Mouse (Mus musculus) forebrain, embryonic 13.5 days (tissue): ENCODE measurements around the gene Lamtor4. TPM values are rescaled to one million over a fixed set of nuclear protein-coding genes. Genes with fewer than 3 reads are reported as not detected.
A peak's percentile ranks its signal among the peaks of the same experiment; 100 is the strongest.

Source experiments
- ATAC-seq: fragments of 200-750 bp; cut with Nextera tagmentation; 2 replicates; pipeline ENCODE4 v1.8.0; 2017
- H3K27ac ChIP-seq: fragments of 300-500 bp; sonication (generic); 2 replicates; pipeline ENCODE4 v1.5.1; 2015; ENCODE audit warnings: inconsistent platforms, mild to moderate bottlenecking, moderate library complexity
- H3K27me3 ChIP-seq: fragments of 300-500 bp; sonication (generic); 2 replicates; pipeline ENCODE4 v1.6.1; 2015; ENCODE audit warnings: mild to moderate bottlenecking, inconsistent platforms
- H3K36me3 ChIP-seq: fragments of 300-500 bp; sonication (generic); 2 replicates; pipeline ENCODE4 v1.6.1; 2015; ENCODE audit warnings: mild to moderate bottlenecking, inconsistent platforms; ENCODE audit not compliant: poor library complexity, severe bottlenecking
- H3K4me1 ChIP-seq: fragments of 300-500 bp; sonication (generic); 2 replicates; pipeline ENCODE4 v1.6.1; 2015; ENCODE audit warnings: inconsistent platforms
- H3K4me2 ChIP-seq: fragments of 300-500 bp; sonication (generic); 2 replicates; pipeline ENCODE4 v1.6.1; 2015; ENCODE audit warnings: inconsistent platforms, mild to moderate bottlenecking, moderate library complexity
- H3K4me3 ChIP-seq: fragments of 300-500 bp; sonication (generic); 2 replicates; pipeline ENCODE4 v1.5.1; 2015; ENCODE audit warnings: mild to moderate bottlenecking, inconsistent platforms
- H3K9ac ChIP-seq: fragments of 300-500 bp; sonication (generic); 2 replicates; pipeline ENCODE4 v1.6.1; 2015; ENCODE audit warnings: mild to moderate bottlenecking, inconsistent platforms
- H3K9me3 ChIP-seq: fragments of 300-500 bp; sonication (generic); replicated peaks from 2 replicates; pipeline ENCODE4 v1.6.1; 2016; ENCODE audit warnings: inconsistent platforms
- WGBS: fragments of 180-500 bp; shearing (Covaris S2); methylation state at CpG from one replicate; pipeline ENCODE4 v1.1.7; 2015; 5-methylcytosine and 5-hydroxymethylcytosine counted together
- polyA plus RNA-seq: library from polyadenylated mRNA; unstranded; fragments of >200 nt; fragmentation: Nextera tagmentation; extraction: Ambion mirVana; gene quantifications from 2 replicates; pipeline ENCODE4 v1.2.1, GENCODE M21; 2015

Lamtor4 gene
- polyA plus RNA-seq, 1 experiment from 2014 or later: 67.4 TPM

DNA sequence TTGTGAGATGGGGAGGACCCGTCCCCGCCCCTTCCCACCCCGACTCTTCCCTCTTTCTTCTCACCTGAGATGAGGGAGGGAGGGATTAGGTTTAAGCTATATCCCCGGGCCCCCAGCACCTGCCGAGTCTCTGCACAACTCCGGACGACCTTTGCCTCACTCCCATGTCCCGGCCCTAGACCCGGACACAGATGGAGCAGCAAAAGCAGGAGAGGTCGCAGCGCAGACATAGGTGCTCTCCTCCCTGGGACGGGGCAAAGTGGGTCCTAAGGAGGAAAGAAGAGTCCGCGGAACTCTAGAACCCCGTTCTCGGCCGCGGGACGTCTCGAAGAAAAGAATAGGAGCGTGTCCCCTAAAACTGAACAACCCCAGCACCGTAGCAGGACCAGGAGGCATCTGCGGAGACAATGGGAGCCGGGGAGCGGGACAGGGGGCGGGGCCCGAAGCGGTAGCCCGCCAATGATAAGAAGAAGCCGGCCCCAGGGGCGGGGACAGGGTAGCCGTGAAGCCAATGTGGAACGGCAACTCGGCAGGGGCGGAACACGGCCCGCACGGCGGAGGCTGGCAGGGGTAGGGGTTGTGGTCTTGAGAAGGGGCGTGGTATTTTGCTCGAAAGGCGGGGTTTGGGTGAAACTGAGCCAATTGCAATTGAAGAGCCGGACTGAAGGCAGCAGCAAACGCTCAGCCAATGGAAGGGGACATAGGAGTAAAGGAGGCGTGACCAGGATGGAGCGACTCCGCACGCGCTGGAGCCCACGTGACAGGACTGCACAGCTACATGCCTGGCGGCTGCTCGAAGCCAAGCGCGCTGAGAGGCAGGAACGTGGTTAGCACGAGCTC is 24.5 kb downstream of the Lamtor4 start, which contains the start of the genes Gm43720, Gpc2 and Stag3:
Gm43720 (minus strand) TSS at position 374 of the 840 bp plus-strand sequence.
Gpc2 (minus strand) TSS at position 421 of the 840 bp plus-strand sequence.
Stag3 (plus strand) TSS at position 656 of the 840 bp plus-strand sequence.
- H3K27ac ChIP-seq: peak within 1 kb of the TSS; percentile 81
- WGBS: under 1% methylated on average over 56 of the region's 56 CpGs
- peaks cover 33% of the 10 kb centered on the region for H3K36me3 ChIP-seq
- H3K4me2 ChIP-seq: peak within 1 kb of the TSS; percentile 82
- peak; percentile 99 for ATAC-seq
- peak within 1 kb of the TSS; percentile 81 for H3K4me3 ChIP-seq
- peaks cover 44% of the 10 kb centered on the region for H3K4me1 ChIP-seq
- H3K9ac ChIP-seq: peak within 1 kb of the TSS; percentile 94
- H3K9me3 ChIP-seq: peaks cover 8% of the 10 kb centered on the region; the same call in 1 of the 2 replicates
- no peaks in the 10 kb centered on the region for H3K27me3 ChIP-seq

DNA sequence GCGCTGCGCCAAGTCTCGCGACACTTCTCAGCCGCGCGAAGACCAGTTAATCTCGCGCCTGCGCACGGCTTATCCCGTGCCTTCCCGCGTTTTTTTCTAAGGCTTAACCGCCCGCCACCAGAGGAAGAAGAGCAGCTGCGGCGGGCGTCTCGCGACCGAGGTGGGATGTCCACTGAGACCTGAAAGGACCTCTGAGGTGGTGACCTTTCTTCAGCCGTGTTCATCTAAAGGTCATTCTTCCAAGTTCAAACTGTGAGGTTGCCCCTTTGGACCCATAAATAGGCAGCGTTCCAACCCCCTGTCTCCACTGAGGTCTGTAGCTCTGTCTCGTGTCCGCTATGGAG is 25.1 kb downstream of the Lamtor4 start:
- H3K4me1 ChIP-seq: peaks cover 38% of the 10 kb centered on the region

DNA sequence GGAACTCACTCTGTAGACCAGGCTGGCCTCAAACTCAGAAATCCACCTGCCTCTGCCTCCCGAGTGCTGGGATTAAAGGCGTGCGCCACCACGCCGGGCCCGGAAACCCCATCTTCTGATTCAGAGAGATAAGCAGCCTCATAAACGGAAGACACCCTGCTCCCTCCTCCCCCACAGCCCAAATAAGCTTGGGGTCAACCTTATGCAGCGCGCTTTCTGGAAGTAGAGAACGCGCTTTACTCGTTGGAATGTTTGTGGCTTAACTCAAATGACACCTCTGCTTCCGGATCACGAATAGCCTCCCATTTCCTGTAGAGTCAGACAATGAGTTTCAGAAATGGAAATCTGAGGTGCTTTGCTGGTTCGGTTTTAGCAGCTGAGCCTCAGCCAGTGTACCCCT is 25.5 kb downstream of the Lamtor4 start:
- Histone ChIP-seq H3K9ac (no peak overlapping the region), H3K4me2 (no peak overlapping the region), H3K27me3 (no peaks in the 10 kb centered on the region), H3K4me1 (peaks cover 34% of the 10 kb centered on the region), H3K27ac (no peak overlapping the region), H3K9me3 (peaks cover 8% of the 10 kb centered on the region; the same call in 1 of the 2 replicates), H3K4me3 (no peak overlapping the region), H3K36me3 (peaks cover 23% of the 10 kb centered on the region)
- 91% methylated on average over 15 of the region's 15 CpGs for WGBS
- no peak for ATAC-seq

More for the DNA sequence above, 25.1 kb downstream of the Lamtor4 start:
- ATAC-seq: no peak
- H3K4me2 ChIP-seq: peak overlapping the region; percentile 82
- H3K4me3 ChIP-seq: peak overlapping the region; percentile 81
- H3K27me3 ChIP-seq: no peaks in the 10 kb centered on the region
- H3K9me3 ChIP-seq: peaks cover 8% of the 10 kb centered on the region; the same call in 1 of the 2 replicates
- no peak overlapping the region for H3K9ac ChIP-seq
- WGBS: 26% methylated on average over 26 of the region's 26 CpGs
- H3K27ac ChIP-seq: no peak overlapping the region
- peaks cover 27% of the 10 kb centered on the region for H3K36me3 ChIP-seq

DNA sequence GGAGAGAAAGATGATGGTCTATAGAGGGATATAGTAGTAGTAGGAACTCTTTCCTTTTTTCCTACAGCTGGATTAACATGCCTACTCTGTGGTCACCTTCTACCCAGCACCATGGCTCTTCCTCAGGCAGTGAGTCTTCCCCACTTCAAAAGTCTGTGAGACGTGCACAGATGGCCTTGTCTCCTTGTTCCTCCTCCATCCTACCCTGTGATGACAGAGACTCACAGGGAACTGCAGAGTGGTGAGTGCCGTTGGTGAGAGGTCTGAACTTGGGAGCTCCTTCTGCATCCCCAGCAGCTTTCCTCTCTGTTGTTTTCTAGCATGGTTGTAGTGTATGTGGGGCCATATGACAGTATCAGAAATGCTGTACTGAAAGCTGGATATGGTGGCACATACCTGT is 26.5 kb downstream of the Lamtor4 start:
- H3K9me3 ChIP-seq: peaks cover 8% of the 10 kb centered on the region; the same call in 1 of the 2 replicates
- ATAC-seq: no peak
- peaks cover 13% of the 10 kb centered on the region for H3K36me3 ChIP-seq
- H3K9ac ChIP-seq: no peak overlapping the region
- 84% methylated on average over 2 of the region's 2 CpGs for WGBS
- no peak overlapping the region for H3K4me2 ChIP-seq
- no peak overlapping the region for H3K4me3 ChIP-seq
- no peaks in the 10 kb centered on the region for H3K27me3 ChIP-seq
- no peak overlapping the region for H3K27ac ChIP-seq
- H3K4me1 ChIP-seq: peaks cover 24% of the 10 kb centered on the region

DNA sequence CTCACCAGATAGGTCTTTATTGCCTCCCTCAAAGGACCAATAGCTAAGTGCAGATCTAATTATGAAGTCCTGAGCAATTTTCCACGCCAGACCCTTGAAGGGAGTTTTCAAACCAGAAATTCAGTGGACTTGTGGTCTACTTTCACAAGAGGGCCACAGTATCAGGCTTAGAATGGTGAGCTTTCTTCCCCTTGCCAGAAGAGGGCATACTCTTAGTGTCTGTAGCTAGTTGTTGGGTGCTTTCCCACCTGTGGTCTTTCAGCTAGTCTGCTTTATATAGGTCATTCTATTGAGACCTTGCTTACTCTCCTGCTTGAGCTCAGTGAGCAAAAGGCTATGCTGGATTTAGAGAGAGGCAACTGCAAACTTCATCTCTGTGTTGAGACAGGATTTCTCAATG is 28.3 kb downstream of the Lamtor4 start:
- Histone ChIP-seq H3K4me2 (no peak overlapping the region), H3K27me3 (no peaks in the 10 kb centered on the region), H3K36me3 (no peaks in the 10 kb centered on the region), H3K9ac (no peak overlapping the region), H3K9me3 (peaks cover 8% of the 10 kb centered on the region; the same call in 1 of the 2 replicates), H3K27ac (no peak overlapping the region), H3K4me1 (peaks cover 7% of the 10 kb centered on the region), H3K4me3 (no peak overlapping the region)
- 65% methylated on average over 1 of the region's 1 CpGs for WGBS
- no peak for ATAC-seq

DNA sequence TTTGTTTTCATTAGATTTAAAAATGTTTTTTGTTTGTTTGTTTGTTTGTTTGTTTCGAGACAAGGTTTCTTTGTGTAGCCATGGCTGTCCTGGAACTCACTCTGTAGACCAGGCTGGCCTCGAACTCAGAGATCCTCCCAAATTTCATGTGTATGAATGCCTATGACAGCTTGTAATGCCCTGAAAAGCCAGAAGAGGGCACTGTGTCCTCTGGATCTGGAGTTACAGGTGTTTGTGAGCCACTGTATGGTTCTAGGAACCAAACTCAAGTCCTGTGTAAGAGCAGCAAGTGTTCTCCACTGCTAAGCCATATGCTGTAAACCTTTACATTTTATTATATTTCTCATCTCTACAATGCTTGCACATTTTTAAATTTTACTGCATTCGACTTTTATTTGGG is 32.6 kb downstream of the Lamtor4 start:
- H3K4me3 ChIP-seq: no peak overlapping the region
- 71% methylated on average over 3 of the region's 3 CpGs for WGBS
- H3K27me3 ChIP-seq: no peaks in the 10 kb centered on the region
- H3K4me1 ChIP-seq: no peaks in the 10 kb centered on the region
- H3K9me3 ChIP-seq: no peaks in the 10 kb centered on the region
- H3K9ac ChIP-seq: no peak overlapping the region
- no peak for ATAC-seq
- H3K36me3 ChIP-seq: no peaks in the 10 kb centered on the region
- no peak overlapping the region for H3K4me2 ChIP-seq
- no peak overlapping the region for H3K27ac ChIP-seq

- WGBS: 86% methylated on average over 1 of the region's 1 CpGs
- H3K27ac ChIP-seq: no peak overlapping the region
- no peaks in the 10 kb centered on the region for H3K9me3 ChIP-seq
- H3K4me2 ChIP-seq: no peak overlapping the region
- H3K9ac ChIP-seq: no peak overlapping the region
- no peaks in the 10 kb centered on the region for H3K36me3 ChIP-seq
- no peaks in the 10 kb centered on the region for H3K27me3 ChIP-seq
- H3K4me1 ChIP-seq: no peaks in the 10 kb centered on the region
- no peak overlapping the region for H3K4me3 ChIP-seq
- ATAC-seq: no peak
Observed at GRCm38 (mm10) chr5:138291638-138292037, 36.4 kb downstream of the Lamtor4 start.

DNA sequence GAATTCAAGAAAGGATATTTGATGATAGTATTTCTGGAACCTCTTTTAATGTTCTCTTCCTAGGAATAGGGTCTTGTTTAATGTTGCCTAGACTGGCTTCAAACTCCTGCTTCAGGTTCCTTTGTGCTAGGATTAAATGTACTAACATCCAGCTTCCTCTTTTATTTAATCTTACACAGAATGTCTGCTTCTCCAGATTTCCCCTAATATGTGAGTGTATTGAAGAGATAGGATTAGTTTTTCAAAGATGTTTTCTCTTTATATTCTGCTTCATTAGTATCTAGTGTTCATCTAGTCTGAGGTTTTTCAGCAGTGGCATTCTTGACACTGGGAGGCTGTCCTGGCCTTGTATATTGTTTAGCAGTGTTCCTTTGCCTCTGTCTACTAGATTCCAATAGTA is 38.9 kb downstream of the Lamtor4 start:
- H3K27ac ChIP-seq: no peak overlapping the region
- H3K36me3 ChIP-seq: no peaks in the 10 kb centered on the region
- H3K9ac ChIP-seq: no peak overlapping the region
- no peaks in the 10 kb centered on the region for H3K9me3 ChIP-seq
- no peak overlapping the region for H3K4me3 ChIP-seq
- H3K4me2 ChIP-seq: no peak overlapping the region
- H3K27me3 ChIP-seq: no peaks in the 10 kb centered on the region
- no peak for ATAC-seq
- no peaks in the 10 kb centered on the region for H3K4me1 ChIP-seq

- Histone ChIP-seq H3K4me1 (no peaks in the 10 kb centered on the region), H3K4me3 (no peak overlapping the region), H3K4me2 (no peak overlapping the region), H3K36me3 (no peaks in the 10 kb centered on the region), H3K27ac (no peak overlapping the region), H3K9ac (no peak overlapping the region), H3K27me3 (no peaks in the 10 kb centered on the region), H3K9me3 (no peaks in the 10 kb centered on the region)
- ATAC-seq: no peak
- WGBS: 89% methylated on average over 2 of the region's 2 CpGs
Observed at GRCm38 (mm10) chr5:138299613-138300012, 44.3 kb downstream of the Lamtor4 start.

Other genes with a start within 250 kb of the Lamtor4 start
- not detected in 2 replicates for gene Smok3a, start 234.2 kb upstream of the Lamtor4 start, polyA plus RNA-seq
- gene Smok3b, start 234.1 kb upstream of the Lamtor4 start, polyA plus RNA-seq: not detected in 2 replicates
- gene Smok3c, start 202.3 kb upstream of the Lamtor4 start, polyA plus RNA-seq: not detected in 2 replicates
- gene Zkscan1, start 170.4 kb upstream of the Lamtor4 start, polyA plus RNA-seq: 24.7 and 27.5 TPM in 2 replicates
- 111 and 123 TPM in 2 replicates for gene Zscan21, start 138.6 kb upstream of the Lamtor4 start, polyA plus RNA-seq
- gene Zfp113, start 99.7 kb upstream of the Lamtor4 start, polyA plus RNA-seq: 46.1 and 49.5 TPM in 2 replicates
- 308 and 315 TPM in 2 replicates for gene Cops6, start 94.4 kb upstream of the Lamtor4 start, polyA plus RNA-seq
- gene Ap4m1, start 83.5 kb upstream of the Lamtor4 start, polyA plus RNA-seq: 29.2 and 29.7 TPM in 2 replicates
- gene Mcm7, start 83.1 kb upstream of the Lamtor4 start, polyA plus RNA-seq: 258 and 276 TPM in 2 replicates
- gene Taf6, start 68.0 kb upstream of the Lamtor4 start, polyA plus RNA-seq: 115 and 121 TPM in 2 replicates
- 48.1 and 48.2 TPM in 2 replicates for gene Cnpy4, start 68.0 kb upstream of the Lamtor4 start, polyA plus RNA-seq
- gene Mblac1, start 61.2 kb upstream of the Lamtor4 start, polyA plus RNA-seq: 10.8 and 12.2 TPM in 2 replicates
- gene Nxpe5, start 29.6 kb upstream of the Lamtor4 start, polyA plus RNA-seq: not detected in 2 replicates
- 9.1 and 10.0 TPM in 2 replicates for gene BC037034, start 8.6 kb downstream of the Lamtor4 start, polyA plus RNA-seq
- gene Gal3st4, start 17.4 kb downstream of the Lamtor4 start, polyA plus RNA-seq: 1.6 and 2.8 TPM in 2 replicates
- 0.09 and 0.18 TPM in 2 replicates for gene Gm43720, start 24.5 kb downstream of the Lamtor4 start, polyA plus RNA-seq
- gene Gpc2, start 24.5 kb downstream of the Lamtor4 start, polyA plus RNA-seq: 137 and 160 TPM in 2 replicates
- 2.4 and 2.9 TPM in 2 replicates for gene Stag3, start 24.8 kb downstream of the Lamtor4 start, polyA plus RNA-seq
- gene Pvrig, start 86.5 kb downstream of the Lamtor4 start, polyA plus RNA-seq: not detected in 2 replicates
- gene Zfp157, start 186.0 kb downstream of the Lamtor4 start, polyA plus RNA-seq: 69.2 and 74.6 TPM in 2 replicates